Mouse (Mus musculus): Measurements from ENCODE around the gene Dock8.

- TF ChIP-seq POLR2A (IDR thresholded peaks at IDR 0.05; ENCODE audit: extremely low read depth, insufficient read depth, low read length), result no peak
- TF ChIP-seq CTCF (IDR thresholded peaks at IDR 0.05; ENCODE audit: low read depth, low read length), result no peak
Measured at GRCm38 (mm10) chr19:25230058-25230974, 231.0 kb downstream of the Dock8 start.

All from liver, adult 2 months (tissue).